Mouse (Mus musculus) granulocyte monocyte progenitor cell, adult 5-6 weeks (primary cell): ENCODE results near the gene Gm17402. TPM values are rescaled to one million over a fixed set of nuclear protein-coding genes. Genes with fewer than 3 reads are reported as not detected.

Experiments
- ATAC-seq: replicated peaks from 2 replicates; pipeline ENCODE4 v1.8.0; 2016; ENCODE audit warnings: mild to moderate bottlenecking, moderate TSS enrichment, inconsistent platforms; ENCODE audit not compliant: poor library complexity, severe bottlenecking
- total RNA-seq, 2 experiments: library from RNA; stranded (forward) in 1 of 2; stranded (reverse) in 1 of 2; fragments of 200-712, 200-1000 nt in 1 of 2; fragments of >200 nt in 1 of 2; fragmentation: Nextera tagmentation in 1 of 2; gene quantifications; 2 replicates each; pipeline ENCODE4 v1.2.3; 2014 to 2017

Gene Gm17402
- not detected in 2 replicates for total RNA-seq (2014; fragmentation: Nextera tagmentation)
- not detected in 2 replicates for total RNA-seq (2017)

GRCm38 (mm10) chr3:67375063-67375462 lies at the start of gene Gm17402:
Gm17402 (minus strand) TSS chr3:67375163.
- no peak for ATAC-seq

- no peak for ATAC-seq
Observed at GRCm38 (mm10) chr3:67378215-67378614, 3.3 kb upstream of the Gm17402 start.

- no peak for ATAC-seq
Observed at GRCm38 (mm10) chr3:67374360-67374778, 594 bp downstream of the Gm17402 start.

- ATAC-seq: peak; percentile 100
Observed at GRCm38 (mm10) chr3:67373872-67374271, 1.1 kb downstream of the Gm17402 start, which contains the start of gene Mlf1. Mlf1 (plus strand) TSS chr3:67374097.

GRCm38 (mm10) chr3:67372781-67373180 lies 2.2 kb downstream of the Gm17402 start:
- ATAC-seq: no peak

- no peak for ATAC-seq
Observed at GRCm38 (mm10) chr3:67372194-67372593, 2.8 kb downstream of the Gm17402 start.

GRCm38 (mm10) chr3:67369407-67370079 lies 5.4 kb downstream of the Gm17402 start:
- ATAC-seq: no peak

- no peak for ATAC-seq
Observed at GRCm38 (mm10) chr3:67367481-67367880, 7.5 kb downstream of the Gm17402 start.

- no peak for ATAC-seq
Observed at GRCm38 (mm10) chr3:67366087-67366892, 8.7 kb downstream of the Gm17402 start.

GRCm38 (mm10) chr3:67358376-67358775 lies 16.6 kb downstream of the Gm17402 start:
- no peak for ATAC-seq

GRCm38 (mm10) chr3:67352763-67353149 lies 22.2 kb downstream of the Gm17402 start:
- ATAC-seq: no peak

GRCm38 (mm10) chr3:67352128-67352762 lies 22.7 kb downstream of the Gm17402 start:
- ATAC-seq: peak; percentile 53; the same call in 1 of the 2 replicates

GRCm38 (mm10) chr3:67351406-67352127 lies 23.4 kb downstream of the Gm17402 start:
- no peak for ATAC-seq

GRCm38 (mm10) chr3:67346674-67347073 lies 28.3 kb downstream of the Gm17402 start:
- no peak for ATAC-seq

GRCm38 (mm10) chr3:67344599-67344998 lies 30.4 kb downstream of the Gm17402 start:
- peak; percentile 79 for ATAC-seq

- ATAC-seq: no peak
Observed at GRCm38 (mm10) chr3:67343004-67343662, 31.8 kb downstream of the Gm17402 start.

GRCm38 (mm10) chr3:67340921-67341320 lies 34.0 kb downstream of the Gm17402 start:
- no peak for ATAC-seq

- ATAC-seq: no peak
Observed at GRCm38 (mm10) chr3:67339558-67339957, 35.4 kb downstream of the Gm17402 start.

- ATAC-seq: no peak
Observed at GRCm38 (mm10) chr3:67322422-67322821, 52.5 kb downstream of the Gm17402 start.
